Mouse (Mus musculus): ENCODE results near the gene Gdf15. TPM values are rescaled to one million over a fixed set of nuclear protein-coding genes. Genes with fewer than 3 reads are reported as not detected.
A peak's percentile ranks its signal among the peaks of the same experiment; 100 is the strongest.

The Gdf15 gene
- total and polyA plus RNA-seq, 3 experiments, result 0.15 to 0.63 TPM; not detected in 1

GRCm38 (mm10) chr8:70606780-70607602 is 25.3 kb downstream of the Gdf15 start:
- H3K27me3 ChIP-seq (ENCODE audit: control insufficient read depth in 1 of 2, insufficient read depth in 2 of 2, low read length in 2 of 2), result no peaks in the 10 kb centered on the region
- peak overlapping the region; percentile 71; the same call in 1 of the 2 replicates for H3K27ac ChIP-seq (ENCODE audit: control insufficient read depth, low read depth, low read length)
- peak; percentile 42 for DNase-seq (ENCODE audit: low read depth, low spot score)
- TF ChIP-seq RCOR1 (IDR thresholded peaks at IDR 0.05; ENCODE audit: low read depth, low read length), result no peak
- TF ChIP-seq SMC3 (IDR thresholded peaks at IDR 0.05; ENCODE audit: low read depth, low read length), result no peak
- TF ChIP-seq MYC (IDR thresholded peaks at IDR 0.05; ENCODE audit: low read depth, low read length), result no peak
- no peak for TF ChIP-seq TCF12 (IDR thresholded peaks at IDR 0.05; ENCODE audit: low read depth, low read length)
- no peak for TF ChIP-seq ETS1 (IDR thresholded peaks at IDR 0.05; ENCODE audit: low read depth, low read length)
- no peak for TF ChIP-seq USF2 (IDR thresholded peaks at IDR 0.05; ENCODE audit: borderline replicate concordance in 1 of 2, insufficient read depth in 1 of 2, low read depth in 1 of 2, low read length in 2 of 2)
- TF ChIP-seq EP300 (IDR thresholded peaks at IDR 0.05; ENCODE audit: low read depth in 1 of 2, low read length in 2 of 2), result no peak
- TF ChIP-seq E2F4 (IDR thresholded peaks at IDR 0.05; ENCODE audit: borderline replicate concordance, low read depth, low read length), result no peak
- no peak for TF ChIP-seq POLR2A (IDR thresholded peaks at IDR 0.05; ENCODE audit: control insufficient read depth in 1 of 2, insufficient read depth in 1 of 2, low read depth in 1 of 2, low read length in 2 of 2, poor library complexity in 1 of 2)
- no peak for TF ChIP-seq KAT2A (conservative IDR thresholded peaks at IDR 0.05; ENCODE audit: low read depth, low read length)
- no peak for TF ChIP-seq SIN3A (IDR thresholded peaks at IDR 0.05; ENCODE audit: low read length)
- TF ChIP-seq NRF1 (IDR thresholded peaks at IDR 0.05; ENCODE audit: insufficient read depth, low read depth, low read length, poor library complexity, severe bottlenecking), result no peak
- TF ChIP-seq HCFC1 (IDR thresholded peaks at IDR 0.05; ENCODE audit: low read depth, low read length), result no peak
- TF ChIP-seq MXI1 (IDR thresholded peaks at IDR 0.05; ENCODE audit: low read depth, low read length), result no peak
- no peak for TF ChIP-seq MAFK (IDR thresholded peaks at IDR 0.05; ENCODE audit: borderline replicate concordance, low read depth, low read length)
- TF ChIP-seq ZKSCAN1 (IDR thresholded peaks at IDR 0.05; ENCODE audit: low read depth, low read length), result no peak
- no peaks in the 10 kb centered on the region; a peak in 2 of 4 replicates for H3K36me3 ChIP-seq (ENCODE audit: control insufficient read depth in 1 of 2, insufficient read depth in 2 of 2, low read length in 2 of 2)
- H3K9ac ChIP-seq (ENCODE audit: control insufficient read depth, low read depth, low read length, poor library complexity, severe bottlenecking), result peak overlapping the region; percentile 96; the same call in 1 of the 2 replicates
- H3K9me3 ChIP-seq (replicated peaks; ENCODE audit: insufficient read depth, low read length), result no peaks in the 10 kb centered on the region
- H3K4me3 ChIP-seq (ENCODE audit: control insufficient read depth in 1 of 2, insufficient read depth in 1 of 2, low read depth in 2 of 2, low read length in 2 of 2), result peak overlapping the region; percentile 88 to 92
- H3K79me2 ChIP-seq (ENCODE audit: control insufficient read depth, insufficient read depth, low read length, poor library complexity), result peaks cover 29% of the 10 kb centered on the region
- peaks cover 0 to 8% of the 10 kb centered on the region in 2 experiments; a peak in 3 of 4 replicates for H3K4me1 ChIP-seq (ENCODE audit: control insufficient read depth in 1 of 2, insufficient read depth in 2 of 2, low read length in 2 of 2)

Data from MEL (cell line).